Mouse (Mus musculus): ENCODE results near the gene Trim23. TPM values are rescaled to one million over a fixed set of nuclear protein-coding genes. Genes with fewer than 3 reads are reported as not detected.

Gene Trim23
- 1.5 and 3.4 TPM in 2 replicates for polyA plus RNA-seq (2012; rRNA removed; ENCODE audit: low replicate concordance)

DNA sequence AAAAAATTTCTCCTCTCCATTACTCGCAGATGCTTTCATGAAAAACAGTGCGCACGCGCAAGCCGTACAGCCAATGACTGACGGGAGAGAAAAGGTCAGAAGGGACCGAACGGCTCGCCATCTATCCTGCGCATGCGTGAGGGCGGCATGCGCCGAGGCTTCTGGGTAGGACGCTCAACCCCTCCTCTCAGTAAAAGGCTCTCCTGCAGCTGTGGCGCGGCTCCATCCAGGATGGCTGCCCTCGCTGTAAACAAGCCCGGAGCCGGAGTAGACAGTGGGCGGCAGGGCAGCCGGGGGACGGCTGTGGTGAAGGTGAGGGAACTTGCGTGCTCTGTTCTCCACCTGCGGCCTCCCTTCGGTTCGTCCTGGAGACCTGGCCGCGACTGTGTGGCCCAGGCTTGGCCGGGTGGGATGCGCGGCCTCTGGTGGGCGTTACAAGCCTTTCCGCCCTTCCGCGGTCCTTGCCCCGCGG is at the start of gene Trim23:
Trim23 (plus strand) TSS at position 148 of the 472 bp plus-strand sequence.

DNA sequence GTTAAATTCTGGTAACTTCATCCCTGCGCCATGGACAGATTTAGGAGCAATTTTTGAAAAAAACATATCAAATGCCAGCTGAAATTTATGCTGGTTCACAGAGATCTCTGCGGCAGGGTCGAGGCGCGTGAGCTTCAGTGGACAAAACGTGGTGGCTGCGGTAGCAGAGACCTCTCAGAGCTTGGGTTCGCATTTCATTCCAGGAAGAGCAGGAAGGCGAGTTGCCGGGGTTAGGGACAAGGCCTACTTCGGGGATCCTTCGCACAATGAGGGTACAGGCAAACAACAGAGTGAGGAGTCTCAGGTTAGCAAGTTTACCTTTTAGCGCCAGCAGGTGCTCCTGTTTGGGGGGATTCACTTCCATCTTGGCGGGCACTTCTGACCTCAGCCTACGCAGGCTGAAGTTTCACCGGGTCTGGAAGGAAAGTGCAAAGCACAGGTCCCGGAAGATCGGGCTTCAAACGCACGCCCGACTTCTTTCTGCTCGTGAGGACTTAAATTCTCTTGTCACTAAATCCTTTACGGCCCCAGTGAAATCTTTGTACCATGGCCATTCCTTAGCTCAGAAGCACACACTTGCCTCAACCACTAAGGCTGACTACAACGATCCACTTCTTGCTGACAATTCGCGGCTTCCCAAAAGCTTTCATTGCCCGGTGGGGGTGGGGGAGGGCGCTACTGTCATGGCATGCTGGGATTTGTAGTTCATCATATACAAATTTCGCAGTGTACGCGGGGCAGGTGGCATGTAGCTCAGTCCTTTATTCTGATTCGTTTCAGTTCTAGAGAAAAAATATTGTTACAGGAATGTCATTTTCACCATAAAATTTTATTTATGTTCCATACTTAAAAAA is 574 bp upstream of the Trim23 start, which contains the start of gene Trappc13:
Trappc13 (minus strand) TSS at position 674 of the 854 bp plus-strand sequence.

GRCm38 (mm10) chr13:104228384-104229066 is 49.9 kb downstream of the Trim23 start, which contains the start of the genes Cenpk and Ppwd1:
Gene Cenpk, plus strand, starts transcription at chr13:104228611.
Gene Ppwd1, minus strand, starts transcription at chr13:104228843.

Other genes with a start within 250 kb of the Trim23 start
- gene Nln, start 69.2 kb upstream of the Trim23 start, polyA plus RNA-seq (2012; rRNA removed; ENCODE audit: low replicate concordance) = 11.2 and 11.7 TPM in 2 replicates
- 1.1 and 1.5 TPM in 2 replicates for gene Sgtb, start 69.1 kb upstream of the Trim23 start, polyA plus RNA-seq (2012; rRNA removed; ENCODE audit: low replicate concordance)
- gene Trappc13, start 328 bp upstream of the Trim23 start, polyA plus RNA-seq (2012; rRNA removed; ENCODE audit: low replicate concordance) = 4.0 and 10.4 TPM in 2 replicates
- gene Cenpk, start 49.8 kb downstream of the Trim23 start, polyA plus RNA-seq (2012; rRNA removed; ENCODE audit: low replicate concordance) = 0.16 and 0.42 TPM in 2 replicates
- gene Ppwd1, start 50.0 kb downstream of the Trim23 start, polyA plus RNA-seq (2012; rRNA removed; ENCODE audit: low replicate concordance) = 0.91 and 2.6 TPM in 2 replicates
- gene Adamts6, start 109.0 kb downstream of the Trim23 start, polyA plus RNA-seq (2012; rRNA removed; ENCODE audit: low replicate concordance) = 1.8 and 2.3 TPM in 2 replicates

All from mammary gland, adult 2 months (tissue).